10 mouse cellular contexts compared by ENCODE assay signal in genomic region chr6:52962600-52963429, GRCm38 (mm10).
DNase-seq lines count a peak whose midpoint lies in the region; ATAC-seq and TF ChIP-seq lines count a peak whose summit lies in the region.
"Had no signal": no experiment of that assay in that cellular context is flagged by ENCODE, and none has a peak within 500 bp of the region (broad histone marks: within the 10 kb centered on the region; RNA-seq: fewer than 3 reads in every experiment).

No protein-coding gene starts in this region.

- H3K27me3 ChIP-seq in heart, embryonic 15.5 days, result no peaks in the 10 kb centered on the region
- H3K27me3 ChIP-seq in heart, adult 2 months (ENCODE audit: control insufficient read depth, insufficient read depth, low read length), result no peaks in the 10 kb centered on the region
- no peaks in the 10 kb centered on the region for H3K27me3 ChIP-seq in limb, embryonic 12.5 days

- no peak overlapping the region for H3K4me3 ChIP-seq in heart, embryonic 15.5 days
- H3K4me3 ChIP-seq in heart, adult 2 months, result no peak overlapping the region
- no peak overlapping the region for H3K4me3 ChIP-seq in limb, embryonic 12.5 days (replicated peaks)

- peaks cover 54% of the 10 kb centered on the region for H3K4me1 ChIP-seq in heart, embryonic 15.5 days (replicated peaks)
- H3K4me1 ChIP-seq in heart, adult 2 months (ENCODE audit: control insufficient read depth, insufficient read depth, low read length), result peaks cover 9% of the 10 kb centered on the region
- H3K4me1 ChIP-seq in limb, embryonic 12.5 days (replicated peaks), result peaks cover 69% of the 10 kb centered on the region

- H3K4me2 ChIP-seq in heart, embryonic 15.5 days, result no peak overlapping the region
- no peak overlapping the region for H3K4me2 ChIP-seq in limb, embryonic 12.5 days
- H3K4me2 ChIP-seq: hindbrain, embryonic 14.5 days had no signal

- peak overlapping the region; percentile 61 for H3K27ac ChIP-seq in heart, embryonic 15.5 days
- H3K27ac ChIP-seq in heart, adult 2 months, result no peak overlapping the region
- H3K27ac ChIP-seq in limb, embryonic 12.5 days, result peak overlapping the region; percentile 88
- H3K27ac ChIP-seq: hindbrain, embryonic 14.5 days; macrophage had no signal

- H3K9ac ChIP-seq in heart, embryonic 15.5 days, result no peak overlapping the region
- H3K9ac ChIP-seq in heart, adult 2 months (ENCODE audit: low read depth, low read length), result no peak overlapping the region
- H3K9ac ChIP-seq in limb, embryonic 12.5 days (replicated peaks), result no peak overlapping the region
- H3K9ac ChIP-seq: hindbrain, embryonic 14.5 days had no signal

- WGBS in heart, embryonic 15.5 days, result 55% methylated on average over 4 of the region's 4 CpGs
- 60% methylated on average over 4 of the region's 4 CpGs for WGBS in heart, adult 2 months
- WGBS in limb, embryonic 12.5 days, result 39% methylated on average over 4 of the region's 4 CpGs

- no peak for DNase-seq in heart, adult 2 months
- DNase-seq in A20 (ENCODE audit: low read depth, low spot score) (peak; percentile 75), ES-CJ7 (ENCODE audit: low read depth, low spot score) (peak; percentile 69)
- DNase-seq in urinary bladder, postnatal 10 days (ENCODE audit: low spot score), result no peak
- no peak for DNase-seq in left cerebral cortex, adult 8-10 months (ENCODE audit: low spot score in 2 of 2)
- DNase-seq: kidney, postnatal 14 days had no signal

- TF ChIP-seq EP300 in heart, adult 2 months (IDR thresholded peaks at IDR 0.05; ENCODE audit: insufficient read depth, low read depth, low read length), result no peak

- H3K79me2 ChIP-seq in heart, adult 2 months (replicated peaks; ENCODE audit: control insufficient read depth, insufficient read depth, low read length), result no peaks in the 10 kb centered on the region

- no peak for TF ChIP-seq CTCF in heart, adult 2 months (IDR thresholded peaks at IDR 0.05)

- no peak for ATAC-seq in heart, embryonic 15.5 days (replicated peaks; ENCODE audit: insufficient number of reproducible peaks, insufficient read depth, low FRiP score, low read depth)
- no peak for ATAC-seq in limb, embryonic 12.5 days (ENCODE audit: insufficient number of reproducible peaks, insufficient read depth, low FRiP score, low TSS enrichment, low read depth)

- no peaks in the 10 kb centered on the region for H3K36me3 ChIP-seq in heart, embryonic 15.5 days
- no peaks in the 10 kb centered on the region for H3K36me3 ChIP-seq in heart, adult 2 months (ENCODE audit: control insufficient read depth, insufficient read depth, low read length)
- H3K36me3 ChIP-seq in limb, embryonic 12.5 days, result no peaks in the 10 kb centered on the region

- no peak for TF ChIP-seq POLR2A in heart, adult 2 months (IDR thresholded peaks at IDR 0.05; ENCODE audit: insufficient read depth, low read depth, low read length)

- intact Hi-C loops in heart, adult 2 months (cut with DNase I), result no loop called here

- no peaks in the 10 kb centered on the region for H3K9me3 ChIP-seq in heart, embryonic 15.5 days (replicated peaks)
- H3K9me3 ChIP-seq in limb, embryonic 12.5 days, result no peaks in the 10 kb centered on the region

Comparison
In these comparisons a context has a peak if more than half of its experiments do, and no peak if none do; other contexts are left out.
1. DNase-seq: peak in A20 (single experiment) and ES-CJ7 (single experiment); none in heart, adult 2 months (0 of 2), urinary bladder, postnatal 10 days (single experiment) and left cerebral cortex, adult 8-10 months (0 of 2).